ENCODE assay signal across 9 mouse cellular contexts in the genomic region with DNA sequence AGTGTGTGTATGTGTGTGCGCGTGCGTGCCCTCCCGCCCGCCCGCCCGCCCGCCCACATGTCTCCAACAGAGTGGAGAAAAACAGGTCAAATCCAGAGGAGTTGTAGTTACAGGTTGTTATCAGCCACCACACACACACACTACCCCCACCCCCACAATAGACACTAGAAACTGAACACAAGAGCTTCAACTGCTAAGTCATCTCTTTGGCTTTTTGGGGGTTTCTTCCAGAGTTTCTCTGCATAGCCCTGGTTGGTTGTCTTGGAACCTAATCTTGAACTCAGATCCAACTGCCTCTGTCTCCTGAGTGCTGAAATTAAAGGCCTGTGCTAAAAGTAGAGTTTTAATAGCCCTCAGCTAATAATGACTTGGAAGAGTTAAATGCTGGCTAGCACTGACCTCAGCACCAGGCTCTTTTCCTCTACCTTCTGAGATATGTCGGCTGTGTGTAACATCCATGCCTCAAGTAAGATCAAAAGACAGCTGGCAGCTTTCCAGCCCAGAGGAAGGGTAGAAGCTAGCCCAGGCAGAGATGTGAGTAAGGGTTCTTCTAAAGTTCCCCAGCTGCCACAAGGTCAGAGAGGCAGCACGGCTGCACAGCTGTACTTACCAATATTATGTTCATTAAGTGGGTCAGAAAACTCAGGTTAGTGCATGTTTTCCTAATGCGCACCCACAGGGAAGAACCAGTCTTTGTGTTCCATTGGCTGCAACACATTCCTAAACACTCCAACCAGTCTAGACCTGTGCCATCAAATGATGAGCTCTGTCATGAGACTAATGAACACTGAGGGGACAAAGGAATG. TPM values are rescaled to one million over a fixed set of nuclear protein-coding genes. Genes with fewer than 3 reads are reported as not detected.
DNase-seq lines count a peak whose midpoint lies in the region; ATAC-seq and TF ChIP-seq lines count a peak whose summit lies in the region.
"Had no signal": no experiment of that assay in that cellular context is flagged by ENCODE, and none has a peak within 500 bp of the region (broad histone marks: within the 10 kb centered on the region; RNA-seq: fewer than 3 reads in every experiment).

No protein-coding gene starts in this region.

- no peak overlapping the region for H3K27ac ChIP-seq in kidney, adult 2 months (ENCODE audit: insufficient read depth, low read depth, low read length)
- peak overlapping the region; percentile 25; the same call in 1 of the 2 replicates for H3K27ac ChIP-seq in intestine, embryonic 16.5 days (ENCODE audit: low read length)
- no peak overlapping the region for H3K27ac ChIP-seq in midbrain, embryonic 15.5 days

- no peak overlapping the region for H3K9ac ChIP-seq in intestine, embryonic 16.5 days (ENCODE audit: low read depth, low read length)
- no peak overlapping the region for H3K9ac ChIP-seq in midbrain, embryonic 15.5 days

- 81% methylated on average over 11 of the region's 11 CpGs for WGBS in kidney, adult 2 months
- 80% methylated on average over 11 of the region's 11 CpGs for WGBS in intestine, embryonic 16.5 days
- 88% methylated on average over 11 of the region's 11 CpGs for WGBS in midbrain, embryonic 15.5 days

- TF ChIP-seq POLR2A in kidney, adult 2 months (IDR thresholded peaks at IDR 0.05; ENCODE audit: low read depth, low read length): no peak

- no peak overlapping the region for H3K4me2 ChIP-seq in intestine, embryonic 16.5 days (ENCODE audit: low read depth, low read length)
- H3K4me2 ChIP-seq in midbrain, embryonic 15.5 days: no peak overlapping the region

- H3K27me3 ChIP-seq in kidney, adult 2 months (replicated peaks; ENCODE audit: control insufficient read depth, insufficient read depth, low read length): no peaks in the 10 kb centered on the region
- no peaks in the 10 kb centered on the region for H3K27me3 ChIP-seq in intestine, embryonic 16.5 days (replicated peaks; ENCODE audit: control insufficient read depth, insufficient read depth, low read length)
- H3K27me3 ChIP-seq in midbrain, embryonic 15.5 days (replicated peaks): no peaks in the 10 kb centered on the region

- H3K4me3 ChIP-seq in kidney, adult 2 months (ENCODE audit: insufficient read depth, low read depth, low read length): no peak overlapping the region
- no peak overlapping the region for H3K4me3 ChIP-seq in intestine, embryonic 16.5 days (ENCODE audit: low read length)
- H3K4me3 ChIP-seq in midbrain, embryonic 15.5 days: no peak overlapping the region
- H3K4me3 ChIP-seq: myocyte had no signal

- H3K36me3 ChIP-seq in kidney, adult 2 months (ENCODE audit: control insufficient read depth, insufficient read depth, low read length): no peaks in the 10 kb centered on the region
- H3K36me3 ChIP-seq in intestine, embryonic 16.5 days (ENCODE audit: control insufficient read depth, insufficient read depth, low read length): 0 out of 2 replicates have a peak, but pooled peaks cover 4% of the 10 kb centered on the region
- 0 out of 2 replicates have a peak, but pooled peaks cover 3% of the 10 kb centered on the region for H3K36me3 ChIP-seq in midbrain, embryonic 15.5 days (replicated peaks)

- H3K4me1 ChIP-seq in kidney, adult 2 months (ENCODE audit: control insufficient read depth, insufficient read depth, low read length): peaks cover 20% of the 10 kb centered on the region
- H3K4me1 ChIP-seq in intestine, embryonic 16.5 days (ENCODE audit: control insufficient read depth, insufficient read depth, low read length): peaks cover 33% of the 10 kb centered on the region
- H3K4me1 ChIP-seq in midbrain, embryonic 15.5 days: 0 out of 2 replicates have a peak, but pooled peaks cover 4% of the 10 kb centered on the region

- no peaks in the 10 kb centered on the region for H3K9me3 ChIP-seq in intestine, embryonic 16.5 days (ENCODE audit: control insufficient read depth, low read length)
- no peaks in the 10 kb centered on the region for H3K9me3 ChIP-seq in midbrain, embryonic 15.5 days

- peak; percentile 31 for DNase-seq in kidney, adult 2 months
- DNase-seq in kidney, adult 11 months: no peak
- peak; percentile 68 for DNase-seq in adrenal gland, postnatal 10 days
- DNase-seq in naive thymus-derived CD4-positive, alpha-beta T cell, adult 2 months (ENCODE audit: low read depth): peak; percentile 35
- DNase-seq in natural killer cell, adult 2 months (ENCODE audit: low spot score in 2 of 2): no peak
- DNase-seq in frontal cortex, postnatal 25 days (ENCODE audit: low spot score in 2 of 2): no peak

- no peak for ATAC-seq in intestine, embryonic 16.5 days
- no peak for ATAC-seq in midbrain, embryonic 15.5 days (replicated peaks)

- no peak for TF ChIP-seq CTCF in kidney, adult 2 months (conservative IDR thresholded peaks at IDR 0.05; ENCODE audit: insufficient read depth, insufficient read length, low read depth, low read length)

RNA-seq across cellular contexts. Expression of gene Gm10401, which starts 26.8 kb away (rescaled TPM):
- not detected in 2 replicates for polyA plus RNA-seq in kidney, adult 2 months (2012; rRNA removed)
- not detected for total RNA-seq in adrenal gland, postnatal 10 days (2021)
- 17.6 and 22.0 TPM in 2 replicates for polyA plus RNA-seq in intestine, embryonic 16.5 days (2015; fragmentation: Nextera tagmentation; extraction: Ambion mirVana)
- polyA plus RNA-seq in midbrain, embryonic 15.5 days (2015; fragmentation: Nextera tagmentation; extraction: Ambion mirVana): 43.4 and 51.0 TPM in 2 replicates

RNA-seq across cellular contexts. Expression of gene Acads, which starts 47.8 kb away (rescaled TPM):
- polyA plus RNA-seq in kidney, adult 2 months (2012; rRNA removed): 220 and 241 TPM in 2 replicates
- total RNA-seq in adrenal gland, postnatal 10 days (2021): 100 to 1,000 TPM; 356 to 367 TPM
- polyA plus RNA-seq in intestine, embryonic 16.5 days (2015; fragmentation: Nextera tagmentation; extraction: Ambion mirVana): 150 and 162 TPM in 2 replicates
- 16.0 and 19.4 TPM in 2 replicates for polyA plus RNA-seq in midbrain, embryonic 15.5 days (2015; fragmentation: Nextera tagmentation; extraction: Ambion mirVana)

Comparison
In these comparisons a context has a peak if more than half of its experiments do, and no peak if none do; other contexts are left out.
1. DNase-seq: peak in kidney, adult 2 months (single experiment), adrenal gland, postnatal 10 days (single experiment) and naive thymus-derived CD4-positive, alpha-beta T cell, adult 2 months (single experiment); none in kidney, adult 11 months (single experiment), natural killer cell, adult 2 months (0 of 2) and frontal cortex, postnatal 25 days (0 of 2).
2. RNA of gene Gm10401, which starts 26.8 kb away (polyA plus RNA-seq): 43.4 to 51.0 TPM in midbrain, embryonic 15.5 days and 17.6 to 22.0 TPM in intestine, embryonic 16.5 days; not detected in kidney, adult 2 months; every median in the first group is over 10 times any median in the second.